ENCODE assay signal across 8 mouse cellular contexts in the genomic region with DNA sequence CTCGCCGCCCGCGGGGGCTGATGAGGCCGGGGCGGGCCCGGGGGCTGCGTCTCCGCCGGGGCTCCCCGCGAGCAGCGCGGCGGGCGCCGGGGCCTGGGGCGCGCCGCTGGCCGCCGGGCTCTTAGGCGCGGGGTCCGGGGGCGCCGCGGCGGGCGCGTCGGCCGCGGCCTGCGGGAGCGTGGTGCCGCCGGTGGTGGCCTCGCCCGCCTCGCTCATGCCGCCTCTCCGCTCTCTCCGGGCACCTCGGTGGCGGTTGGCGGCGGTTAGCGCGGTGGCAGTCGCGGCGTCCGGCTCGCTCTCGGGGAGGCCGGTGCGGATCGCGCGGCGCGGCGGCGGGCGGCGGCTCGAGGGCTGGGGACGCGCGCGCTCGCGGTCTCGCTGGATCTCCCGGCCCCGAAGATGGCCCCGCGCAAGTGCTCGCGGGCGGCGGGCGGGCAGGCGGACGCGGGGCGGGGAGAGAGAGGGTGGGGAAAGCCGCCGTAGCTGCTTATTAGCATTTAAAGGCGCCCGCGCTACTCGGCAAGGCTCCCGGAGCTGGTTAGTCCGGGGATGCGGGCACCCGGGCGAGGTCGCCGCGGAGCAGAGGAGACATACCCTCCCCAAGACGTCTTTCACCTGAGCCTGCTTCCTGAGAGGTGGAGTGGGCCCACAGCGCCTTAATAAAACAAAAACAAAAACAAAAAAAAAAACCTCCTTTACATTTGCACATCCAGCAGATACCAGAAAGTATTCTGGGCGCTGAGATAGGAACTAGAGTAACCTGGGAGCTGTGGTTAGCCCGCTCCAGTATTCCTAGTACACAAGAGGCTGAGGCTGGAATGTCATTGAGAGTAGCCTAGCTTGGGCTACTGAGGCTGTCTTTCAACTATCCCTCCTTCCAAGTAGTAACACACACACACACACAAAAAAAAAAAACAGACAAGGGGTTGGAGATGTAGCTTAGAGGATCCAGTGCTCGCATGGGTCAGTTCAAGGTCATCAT. TPM values are rescaled to one million over a fixed set of nuclear protein-coding genes. Genes with fewer than 3 reads are reported as not detected.
DNase-seq lines count a peak whose midpoint lies in the region; ATAC-seq and TF ChIP-seq lines count a peak whose summit lies in the region.

A gene (minus strand): TSS at position 437 of the 982 bp plus-strand sequence.

- ATAC-seq in lung, embryonic 14.5 days (ENCODE audit: insufficient read depth): peak; percentile 88

- TF ChIP-seq RAD21 in MEL (IDR thresholded peaks at IDR 0.05; ENCODE audit: low read depth, low read length): no peak

- TF ChIP-seq CTCF in MEL (IDR thresholded peaks at IDR 0.05 in 2 of 3, conservative IDR thresholded peaks at IDR 0.05 in 1 of 3; ENCODE audit: control insufficient read depth in 1 of 3, insufficient read depth in 1 of 3, low read depth in 2 of 3, low read length in 3 of 3, poor library complexity in 1 of 3, severe bottlenecking in 1 of 3): no peak
- TF ChIP-seq CTCF in cerebellum, adult 2 months (IDR thresholded peaks at IDR 0.05; ENCODE audit: borderline replicate concordance, insufficient read depth, low read depth, low read length): no peak
- TF ChIP-seq CTCF in lung, embryonic 14.5 days (IDR thresholded peaks at IDR 0.05; ENCODE audit: low read depth): no peak
- no peak for TF ChIP-seq CTCF in olfactory bulb, adult 2 months (IDR thresholded peaks at IDR 0.05; ENCODE audit: insufficient read depth, low read depth, low read length)

- no peaks in the 10 kb centered on the region for H3K9me3 ChIP-seq in MEL (replicated peaks; ENCODE audit: insufficient read depth, low read length)
- no peaks in the 10 kb centered on the region for H3K9me3 ChIP-seq in lung, embryonic 14.5 days (ENCODE audit: low read depth, low read length)

- peak; percentile 85 for DNase-seq in MEL (ENCODE audit: low read depth, low spot score)
- DNase-seq in cerebellum, adult 2 months: peak; percentile 91 to 93
- peak; percentile 44 for DNase-seq in forelimb bud, embryonic 11.5 days (ENCODE audit: low read depth, low spot score)
- DNase-seq in heart, postnatal 4 days: peak; percentile 88
- DNase-seq in layer of hippocampus, adult 8-10 months (ENCODE audit: low spot score in 2 of 2): peak; percentile 78 to 84
- peak; percentile 91 for DNase-seq in lung, embryonic 14.5 days
- peak; percentile 41 to 45 for DNase-seq in thymus, adult 18-20 months

- TF ChIP-seq EP300 in MEL (IDR thresholded peaks at IDR 0.05; ENCODE audit: low read depth in 1 of 2, low read length in 2 of 2): no peak

- peak; percentile 24 to 73; a peak in 3 of 4 replicates for TF ChIP-seq POLR2A in MEL (IDR thresholded peaks at IDR 0.05; ENCODE audit: control insufficient read depth in 1 of 2, insufficient read depth in 1 of 2, low read depth in 1 of 2, low read length in 2 of 2, poor library complexity in 1 of 2)
- TF ChIP-seq POLR2A in cerebellum, adult 2 months (IDR thresholded peaks at IDR 0.05; ENCODE audit: borderline replicate concordance, insufficient read depth, low read length): 0 out of 2 replicates have a peak, but pooled peaks have one; percentile 32
- TF ChIP-seq POLR2A in olfactory bulb, adult 2 months (IDR thresholded peaks at IDR 0.05; ENCODE audit: insufficient read depth, low read depth, low read length): peak; percentile 5

- peak within 1 kb of the TSS; percentile 82 for H3K4me2 ChIP-seq in lung, embryonic 14.5 days

- WGBS in cerebellum, adult 2 months: under 1% methylated on average over 92 of the region's 107 CpGs
- under 1% methylated on average over 100 of the region's 107 CpGs for WGBS in lung, embryonic 14.5 days
- 4% methylated on average over 105 of the region's 107 CpGs for WGBS in olfactory bulb, adult 2 months

- H3K27ac ChIP-seq in MEL (ENCODE audit: control insufficient read depth, low read depth, low read length): peak within 1 kb of the TSS; percentile 98
- H3K27ac ChIP-seq in cerebellum, adult 2 months (ENCODE audit: insufficient read depth, low read length): peak within 1 kb of the TSS; percentile 81; the same call in 1 of the 2 replicates
- H3K27ac ChIP-seq in lung, embryonic 14.5 days (ENCODE audit: low read depth): peak within 1 kb of the TSS; percentile 91
- peak within 1 kb of the TSS; percentile 77 for H3K27ac ChIP-seq in olfactory bulb, adult 2 months (ENCODE audit: insufficient read depth, low read depth, low read length)

- peaks cover 15 to 29% of the 10 kb centered on the region in 2 experiments for H3K4me1 ChIP-seq in MEL (ENCODE audit: control insufficient read depth in 1 of 2, insufficient read depth in 2 of 2, low read length in 2 of 2)
- peaks cover 8% of the 10 kb centered on the region for H3K4me1 ChIP-seq in cerebellum, adult 2 months (ENCODE audit: control insufficient read depth, insufficient read depth, low read length)
- H3K4me1 ChIP-seq in lung, embryonic 14.5 days (ENCODE audit: insufficient read depth): 0 out of 2 replicates have a peak, but pooled peaks cover 4% of the 10 kb centered on the region
- peaks cover 2% of the 10 kb centered on the region; the same call in 1 of the 2 replicates for H3K4me1 ChIP-seq in olfactory bulb, adult 2 months (ENCODE audit: control insufficient read depth, insufficient read depth, low read length)

- H3K27me3 ChIP-seq in MEL (ENCODE audit: control insufficient read depth in 1 of 2, insufficient read depth in 2 of 2, low read length in 2 of 2): no peaks in the 10 kb centered on the region; a peak in 1 of 4 replicates
- no peaks in the 10 kb centered on the region for H3K27me3 ChIP-seq in cerebellum, adult 2 months (ENCODE audit: control insufficient read depth, insufficient read depth, low read length)
- H3K27me3 ChIP-seq in lung, embryonic 14.5 days (ENCODE audit: insufficient read depth, low read length): no peaks in the 10 kb centered on the region

- H3K79me2 ChIP-seq in MEL (ENCODE audit: control insufficient read depth, insufficient read depth, low read length, poor library complexity): peaks cover 54% of the 10 kb centered on the region

- peak within 1 kb of the TSS; percentile 97 for H3K9ac ChIP-seq in MEL (ENCODE audit: control insufficient read depth, low read depth, low read length, poor library complexity, severe bottlenecking)
- H3K9ac ChIP-seq in lung, embryonic 14.5 days: peak within 1 kb of the TSS; percentile 96

- peaks cover 10 to 36% of the 10 kb centered on the region in 2 experiments for H3K36me3 ChIP-seq in MEL (ENCODE audit: control insufficient read depth in 1 of 2, insufficient read depth in 2 of 2, low read length in 2 of 2)
- no peaks in the 10 kb centered on the region for H3K36me3 ChIP-seq in lung, embryonic 14.5 days (ENCODE audit: insufficient read depth)

- H3K4me3 ChIP-seq in MEL (ENCODE audit: control insufficient read depth in 1 of 2, insufficient read depth in 1 of 2, low read depth in 2 of 2, low read length in 2 of 2): peak within 1 kb of the TSS; percentile 99
- H3K4me3 ChIP-seq in cerebellum, adult 2 months (replicated peaks; ENCODE audit: insufficient read depth, low read depth, low read length): peak within 1 kb of the TSS; percentile 92
- peak within 1 kb of the TSS; percentile 75 for H3K4me3 ChIP-seq in lung, embryonic 14.5 days (ENCODE audit: low read depth, low read length)
- peak within 1 kb of the TSS; percentile 99 for H3K4me3 ChIP-seq in olfactory bulb, adult 2 months (ENCODE audit: insufficient read depth, low read depth, low read length)

TF ChIP-seq in MEL, 35 proteins besides CTCF, POLR2A, EP300 and RAD21 (continues in another document):
- TF ChIP-seq GATA1 (IDR thresholded peaks at IDR 0.05; ENCODE audit: low read depth, low read length): no peak
- 0 out of 2 replicates have a peak, but pooled peaks have one; percentile 33 for TF ChIP-seq CHD1 (IDR thresholded peaks at IDR 0.05; ENCODE audit: low read depth, low read length)
- peak; percentile 79; the same call in 1 of the 2 replicates for TF ChIP-seq MAZ (IDR thresholded peaks at IDR 0.05; ENCODE audit: low read depth, low read length)
- TF ChIP-seq MXI1 (IDR thresholded peaks at IDR 0.05; ENCODE audit: low read depth, low read length): no peak
- TF ChIP-seq JUND (IDR thresholded peaks at IDR 0.05; ENCODE audit: low read depth, low read length): no peak
- no peak for TF ChIP-seq RCOR1 (IDR thresholded peaks at IDR 0.05; ENCODE audit: low read depth, low read length)
- TF ChIP-seq TAL1 (IDR thresholded peaks at IDR 0.05; ENCODE audit: low read length): no peak
- no peak for TF ChIP-seq ZC3H11A (IDR thresholded peaks at IDR 0.05; ENCODE audit: low read depth, low read length)
- 0 out of 2 replicates have a peak, but pooled peaks have one; percentile 22 for TF ChIP-seq MAX (IDR thresholded peaks at IDR 0.05; ENCODE audit: low read length)
- no peak for TF ChIP-seq ZNF384 (IDR thresholded peaks at IDR 0.05; ENCODE audit: low read depth, low read length)
- TF ChIP-seq ETS1 (IDR thresholded peaks at IDR 0.05; ENCODE audit: low read depth, low read length): peak; percentile 28; the same call in 1 of the 2 replicates
- no peak for TF ChIP-seq MAFK (IDR thresholded peaks at IDR 0.05; ENCODE audit: borderline replicate concordance, low read depth, low read length)
- no peak for TF ChIP-seq POLR2AphosphoS5 (IDR thresholded peaks at IDR 0.05; ENCODE audit: borderline replicate concordance, low read depth, low read length)
- no peak for TF ChIP-seq MEF2A (IDR thresholded peaks at IDR 0.05; ENCODE audit: extremely low read depth, insufficient replicate concordance, low read depth, low read length, poor library complexity, severe bottlenecking)
- TF ChIP-seq CHD2 (IDR thresholded peaks at IDR 0.05; ENCODE audit: low read length): no peak
- no peak for TF ChIP-seq BHLHE40 (IDR thresholded peaks at IDR 0.05; ENCODE audit: borderline replicate concordance, low read depth, low read length)
- no peak for TF ChIP-seq USF2 (IDR thresholded peaks at IDR 0.05; ENCODE audit: borderline replicate concordance in 1 of 2, insufficient read depth in 1 of 2, low read depth in 1 of 2, low read length in 2 of 2)
- TF ChIP-seq SMC3 (IDR thresholded peaks at IDR 0.05; ENCODE audit: low read depth, low read length): no peak
- no peak for TF ChIP-seq MYB (IDR thresholded peaks at IDR 0.05; ENCODE audit: low read depth, low read length)
- no peak for TF ChIP-seq KAT2A (conservative IDR thresholded peaks at IDR 0.05; ENCODE audit: low read depth, low read length)

RNA-seq across cellular contexts. Expression of the gene that starts here (rescaled TPM):
- 575 and 609 TPM in 2 replicates for total RNA-seq in MEL (2012; rRNA removed)
- polyA plus RNA-seq in MEL (2012; ENCODE audit: insufficient read depth in 1 of 2, insufficient read length in 2 of 2, low read depth in 1 of 2, low replicate concordance in 2 of 2, missing spikeins in 1 of 2): 1,000 to 10,000 TPM in 1 of 2 experiments, 100 to 1,000 TPM in 1; 105 to 1,042 TPM
- polyA plus RNA-seq in cerebellum, adult 2 months (2012; rRNA removed): 82.2 and 94.0 TPM in 2 replicates
- total RNA-seq in heart, postnatal 4 days (2021): 100 to 1,000 TPM; 274 to 277 TPM
- 10 to 100 TPM; 40.4 to 46.0 (median 43.7) TPM for total RNA-seq in layer of hippocampus, adult 8-10 months (2022)
- polyA plus RNA-seq in lung, embryonic 14.5 days (2014; fragmentation: Nextera tagmentation; extraction: Ambion mirVana): 59.1 and 65.1 TPM in 2 replicates
- polyA plus RNA-seq in olfactory bulb, adult 2 months (2012; ENCODE audit: insufficient read depth, insufficient read length, low replicate concordance, missing spikeins): not detected in 2 replicates

Comparison
In these comparisons a context has a peak if more than half of its experiments do, and no peak if none do; other contexts are left out.
1. Peak in every context shown above with its lines: DNase-seq, ATAC-seq, H3K4me3 ChIP-seq and H3K27ac ChIP-seq.
2. RNA of the gene that starts here (total RNA-seq): 575 to 609 TPM in MEL and 274 to 277 TPM in heart, postnatal 4 days; 40.4 to 46.0 TPM in layer of hippocampus, adult 8-10 months; every median in the first group is over 4 times any median in the second.
3. RNA of the gene that starts here (polyA plus RNA-seq): 105 to 1,042 TPM in MEL, 82.2 to 94.0 TPM in cerebellum, adult 2 months and 59.1 to 65.1 TPM in lung, embryonic 14.5 days; not detected in olfactory bulb, adult 2 months; every median in the first group is over 10 times any median in the second.